Mouse (Mus musculus): ENCODE data around the gene Slc7a8.

DNA sequence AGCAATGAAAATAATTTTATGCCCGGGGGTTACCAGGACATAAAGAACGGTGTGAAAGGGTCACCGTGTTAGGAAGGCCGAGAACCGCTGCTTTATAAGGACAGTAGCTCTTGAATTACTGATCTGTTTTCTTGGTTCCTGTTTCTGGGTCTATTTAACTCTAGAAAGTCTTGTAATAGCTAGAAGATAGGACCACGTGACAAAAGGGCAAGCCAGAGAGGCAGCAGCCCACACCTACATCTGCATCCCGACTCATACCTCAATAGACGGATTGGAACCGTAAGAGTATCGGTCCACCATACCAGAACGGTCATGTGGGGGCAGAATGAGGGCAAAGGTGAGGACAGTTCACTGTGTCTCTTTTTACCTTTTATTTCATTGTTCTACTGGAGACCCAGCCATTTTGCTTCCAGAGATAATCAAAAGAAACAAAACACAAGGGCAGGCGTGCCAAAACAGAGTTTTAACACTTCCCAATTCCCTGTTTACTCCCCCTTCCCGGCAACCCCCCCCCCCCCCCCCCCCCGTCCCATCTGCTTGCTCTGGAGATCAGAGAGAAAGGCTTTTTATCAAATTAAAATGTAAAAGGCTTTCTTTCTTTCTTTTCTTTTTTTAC lies 27.7 kb downstream of the Slc7a8 start:
- TF ChIP-seq EP300 (optimal IDR thresholded peaks at IDR 0.05) = no peak
- TF ChIP-seq CTCF (IDR thresholded peaks at IDR 0.05; ENCODE audit: low read depth) = no peak
